Mouse (Mus musculus) liver, embryonic 13.5 days (tissue): ENCODE measurements around the gene Acvr1c. TPM values are rescaled to one million over a fixed set of nuclear protein-coding genes. Genes with fewer than 3 reads are reported as not detected.

Source experiments
- ATAC-seq: fragments of 200-750 bp; cut with Nextera tagmentation; 2 replicates; pipeline ENCODE4 v1.8.0; 2017; ENCODE audit warnings: low read depth, mild to moderate bottlenecking, moderate number of reproducible peaks, moderate library complexity
- DNase-seq: peaks from one replicate; pipeline ENCODE4 v3.0.0; 2022
- H3K27ac ChIP-seq: fragments of 300-500 bp; sonication (generic); 2 replicates; pipeline ENCODE4 v1.5.1; 2015; ENCODE audit warnings: moderate library complexity, mild to moderate bottlenecking, inconsistent platforms
- H3K27me3 ChIP-seq: fragments of 300-500 bp; sonication (generic); 2 replicates; pipeline ENCODE4 v1.6.1; 2015; ENCODE audit warnings: mild to moderate bottlenecking, inconsistent platforms
- H3K36me3 ChIP-seq: fragments of 300-500 bp; sonication (generic); 2 replicates; pipeline ENCODE4 v1.6.1; 2015; ENCODE audit warnings: mild to moderate bottlenecking, inconsistent platforms
- H3K4me1 ChIP-seq: fragments of 300-500 bp; sonication (generic); replicated peaks from 2 replicates; pipeline ENCODE4 v1.6.1; 2015; ENCODE audit warnings: inconsistent platforms
- H3K4me2 ChIP-seq: fragments of 300-500 bp; sonication (generic); 2 replicates; pipeline ENCODE4 v1.6.1; 2015; ENCODE audit warnings: inconsistent platforms, mild to moderate bottlenecking, moderate library complexity
- H3K4me3 ChIP-seq: fragments of 300-500 bp; sonication (generic); replicated peaks from 2 replicates; pipeline ENCODE4 v1.5.1; 2015; ENCODE audit warnings: mild to moderate bottlenecking, inconsistent platforms
- H3K9ac ChIP-seq: fragments of 300-500 bp; sonication (generic); 2 replicates; pipeline ENCODE4 v1.6.1; 2015; ENCODE audit warnings: mild to moderate bottlenecking, inconsistent platforms
- H3K9me3 ChIP-seq: fragments of 300-500 bp; sonication (generic); replicated peaks from 2 replicates; pipeline ENCODE4 v1.6.1; 2016; ENCODE audit warnings: inconsistent platforms
- WGBS: fragments of 180-500 bp; shearing (Covaris S2); methylation state at CpG from one replicate; pipeline ENCODE4 v1.1.7; 2015; ENCODE audit not compliant: insufficient replicate concordance; 5-methylcytosine and 5-hydroxymethylcytosine counted together
- polyA plus RNA-seq: library from polyadenylated mRNA; unstranded; fragments of >200 nt; fragmentation: Nextera tagmentation; extraction: Ambion mirVana; gene quantifications from 2 replicates; pipeline ENCODE4 v1.2.1, GENCODE M21; 2015

The Acvr1c gene
- polyA plus RNA-seq, 1 experiment from 2014 or later: not detected

DNA sequence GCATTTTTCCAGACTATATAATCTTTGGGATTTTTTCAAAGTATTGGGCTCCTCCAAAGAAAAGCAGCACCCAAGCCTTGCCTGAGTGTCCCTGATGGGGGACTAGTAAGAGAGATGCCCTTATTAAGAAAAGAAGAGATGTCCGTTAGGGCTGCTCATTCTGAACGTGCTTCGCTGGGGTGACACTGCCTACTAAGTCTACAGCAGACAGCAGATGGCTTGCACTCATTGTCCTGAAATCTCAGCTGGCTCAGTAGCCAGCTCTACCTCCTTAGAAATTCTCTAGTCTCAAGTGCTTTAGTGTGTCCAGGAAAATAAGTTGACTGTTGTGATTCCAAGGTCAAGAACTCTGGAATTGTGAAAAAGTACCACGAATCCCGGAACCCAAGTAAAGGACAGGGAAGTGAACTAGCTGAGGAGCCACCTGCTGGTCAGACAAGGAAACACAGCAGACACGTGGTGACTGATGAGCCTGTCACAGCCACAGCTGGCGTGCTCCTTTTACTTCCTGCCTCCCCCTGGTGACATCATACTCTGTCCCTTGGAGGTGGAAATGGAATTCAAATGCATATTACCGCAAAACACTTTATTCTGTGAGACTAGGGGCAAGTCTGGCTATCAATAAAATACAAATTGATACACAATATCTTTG lies 75.3 kb downstream of the Acvr1c start:
- Histone ChIP-seq H3K36me3 (no peaks in the 10 kb centered on the region), H3K27me3 (no peaks in the 10 kb centered on the region), H3K9ac (no peak overlapping the region), H3K27ac (no peak overlapping the region), H3K4me1 (no peaks in the 10 kb centered on the region), H3K4me3 (no peak overlapping the region), H3K9me3 (no peaks in the 10 kb centered on the region), H3K4me2 (no peak overlapping the region)
- WGBS: 47% methylated on average over 8 of the region's 8 CpGs
- ATAC-seq (no peak), DNase-seq (peak; percentile 15)

DNA sequence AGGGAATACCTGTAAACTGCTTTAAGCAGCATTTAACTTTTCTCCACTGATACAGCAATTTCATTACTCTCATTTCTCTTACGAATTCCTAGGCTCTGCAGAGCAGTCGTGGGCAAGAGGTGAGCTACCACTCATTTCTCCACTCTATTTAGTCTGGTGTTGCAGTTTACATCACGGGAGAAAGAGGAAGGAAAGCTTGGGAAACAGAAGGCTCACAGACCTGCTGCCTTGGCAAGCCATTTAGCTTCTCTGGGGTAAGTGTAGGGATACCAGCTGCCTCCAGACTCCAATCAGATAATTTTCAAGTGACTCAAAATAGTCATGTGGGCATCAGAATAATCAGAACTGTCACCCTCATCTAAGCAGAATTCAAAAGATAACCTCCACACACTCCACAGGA lies 76.6 kb downstream of the Acvr1c start:
- no peak overlapping the region for H3K4me3 ChIP-seq
- no peak overlapping the region for H3K27ac ChIP-seq
- no peaks in the 10 kb centered on the region for H3K9me3 ChIP-seq
- no peaks in the 10 kb centered on the region for H3K36me3 ChIP-seq
- H3K9ac ChIP-seq: no peak overlapping the region
- no peak for ATAC-seq
- DNase-seq: no peak
- 32% methylated on average over 3 of the region's 3 CpGs for WGBS
- H3K27me3 ChIP-seq: no peaks in the 10 kb centered on the region
- no peaks in the 10 kb centered on the region for H3K4me1 ChIP-seq
- H3K4me2 ChIP-seq: no peak overlapping the region

DNA sequence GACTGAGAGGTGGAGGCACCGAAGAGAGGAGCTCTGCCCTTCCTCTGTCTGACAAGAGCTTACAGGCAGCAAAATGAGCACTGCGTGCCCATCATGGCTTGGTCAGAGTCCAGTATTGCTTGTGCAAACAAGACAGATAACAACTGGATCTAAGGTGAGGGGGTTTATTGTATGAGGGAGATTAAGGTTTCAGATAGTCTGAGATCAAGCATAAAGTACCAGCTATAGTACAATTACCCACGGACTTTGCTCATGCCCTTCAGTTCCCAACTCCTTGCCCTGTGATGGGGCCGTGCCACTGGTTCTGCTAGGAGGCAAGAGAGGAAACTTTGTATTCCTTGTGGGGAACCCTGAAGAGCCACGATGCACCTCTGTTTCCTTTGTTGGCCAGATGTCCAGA lies 78.5 kb downstream of the Acvr1c start:
- Histone ChIP-seq H3K36me3 (no peaks in the 10 kb centered on the region), H3K4me3 (no peak overlapping the region), H3K27ac (no peak overlapping the region), H3K27me3 (no peaks in the 10 kb centered on the region), H3K4me2 (no peak overlapping the region), H3K9ac (no peak overlapping the region), H3K9me3 (no peaks in the 10 kb centered on the region), H3K4me1 (no peaks in the 10 kb centered on the region)
- ATAC-seq: no peak
- DNase-seq: no peak
- WGBS: 60% methylated on average over 5 of the region's 5 CpGs

DNA sequence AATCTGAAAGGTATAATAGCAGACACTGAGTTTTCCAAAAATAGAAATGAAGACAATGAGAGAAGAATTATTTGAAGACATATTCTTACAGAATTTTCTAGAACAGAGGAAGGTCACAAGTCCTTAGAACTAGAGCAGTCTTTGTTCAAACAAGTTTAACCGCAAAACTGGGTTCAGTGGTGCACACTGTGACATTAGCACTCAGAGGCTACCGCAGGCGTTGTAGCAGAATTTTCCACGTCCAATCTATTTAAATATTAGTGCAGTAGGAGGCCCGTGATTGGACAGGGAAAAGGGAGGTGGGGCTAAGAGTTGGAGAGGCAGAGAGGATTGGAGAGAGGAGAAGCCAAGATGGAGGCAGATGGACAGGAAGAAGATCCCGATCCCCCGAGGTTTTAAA lies 81.2 kb downstream of the Acvr1c start:
- ATAC-seq (no peak), DNase-seq (no peak)
- Histone ChIP-seq H3K4me1 (no peaks in the 10 kb centered on the region), H3K9me3 (no peaks in the 10 kb centered on the region), H3K36me3 (no peaks in the 10 kb centered on the region), H3K27me3 (no peaks in the 10 kb centered on the region), H3K9ac (no peak overlapping the region), H3K4me2 (no peak overlapping the region), H3K27ac (no peak overlapping the region), H3K4me3 (no peak overlapping the region)
- WGBS: 71% methylated on average over 7 of the region's 7 CpGs

DNA sequence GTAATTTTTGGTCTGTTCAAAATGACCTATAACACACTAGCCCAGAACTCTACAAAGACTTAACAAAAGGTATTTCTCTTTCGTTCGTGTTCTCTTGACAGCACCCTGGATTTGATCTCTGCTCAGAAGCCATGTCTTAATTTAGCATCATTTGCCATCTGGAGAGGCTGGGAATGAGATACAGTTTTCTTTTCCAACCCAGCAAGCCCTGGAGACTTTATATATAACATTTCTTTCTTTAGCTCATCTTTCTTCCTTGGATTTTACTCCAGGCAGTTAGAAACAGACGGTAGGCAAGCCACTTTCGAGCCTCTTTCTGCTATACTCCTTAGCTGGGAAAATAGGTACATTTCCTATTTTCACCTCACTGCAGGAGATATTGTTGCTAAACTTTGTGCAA lies 117.1 kb downstream of the Acvr1c start:
- H3K4me3 ChIP-seq: no peak overlapping the region
- no peaks in the 10 kb centered on the region for H3K27me3 ChIP-seq
- DNase-seq (no peak), ATAC-seq (no peak)
- H3K4me1 ChIP-seq: no peaks in the 10 kb centered on the region
- H3K9me3 ChIP-seq: no peaks in the 10 kb centered on the region
- H3K4me2 ChIP-seq: no peak overlapping the region
- H3K36me3 ChIP-seq: no peaks in the 10 kb centered on the region
- no peak overlapping the region for H3K27ac ChIP-seq
- WGBS: 68% methylated on average over 4 of the region's 4 CpGs
- no peak overlapping the region for H3K9ac ChIP-seq

- H3K4me3 ChIP-seq: no peak overlapping the region
- no peak overlapping the region for H3K9ac ChIP-seq
- 42% methylated on average over 2 of the region's 2 CpGs for WGBS
- no peaks in the 10 kb centered on the region for H3K27me3 ChIP-seq
- DNase-seq (no peak), ATAC-seq (no peak)
- no peak overlapping the region for H3K4me2 ChIP-seq
- H3K9me3 ChIP-seq: no peaks in the 10 kb centered on the region
- no peaks in the 10 kb centered on the region for H3K36me3 ChIP-seq
- H3K4me1 ChIP-seq: no peaks in the 10 kb centered on the region
- H3K27ac ChIP-seq: no peak overlapping the region
These were observed 120.2 kb downstream of the Acvr1c start for GRCm38 (mm10) chr2:58237487-58237886.

Other genes with a start within 250 kb of the Acvr1c start
- gene Cytip, start 162.4 kb downstream of the Acvr1c start, polyA plus RNA-seq: 1.6 and 2.5 TPM in 2 replicates
- gene Gm17409, start 112.2 kb upstream of the Acvr1c start, polyA plus RNA-seq: not detected in 2 replicates
- gene Acvr1, start 209.3 kb upstream of the Acvr1c start, polyA plus RNA-seq: 2.7 and 2.8 TPM in 2 replicates
- gene Upp2, start 209.4 kb upstream of the Acvr1c start, polyA plus RNA-seq: 1.4 and 1.6 TPM in 2 replicates